Mouse (Mus musculus): ENCODE data around the gene Olfr1329. TPM values are rescaled to one million over a fixed set of nuclear protein-coding genes. Genes with fewer than 3 reads are reported as not detected.
"Not testable (repeated sequence)": the region's sequence is repeated elsewhere in the genome, so short reads cannot be mapped to it uniquely, and the experiment has no call there.

Olfr1329 gene
- not detected in 2 replicates for polyA plus RNA-seq (2016; fragmentation: Nextera tagmentation; extraction: Ambion mirVana)

DNA sequence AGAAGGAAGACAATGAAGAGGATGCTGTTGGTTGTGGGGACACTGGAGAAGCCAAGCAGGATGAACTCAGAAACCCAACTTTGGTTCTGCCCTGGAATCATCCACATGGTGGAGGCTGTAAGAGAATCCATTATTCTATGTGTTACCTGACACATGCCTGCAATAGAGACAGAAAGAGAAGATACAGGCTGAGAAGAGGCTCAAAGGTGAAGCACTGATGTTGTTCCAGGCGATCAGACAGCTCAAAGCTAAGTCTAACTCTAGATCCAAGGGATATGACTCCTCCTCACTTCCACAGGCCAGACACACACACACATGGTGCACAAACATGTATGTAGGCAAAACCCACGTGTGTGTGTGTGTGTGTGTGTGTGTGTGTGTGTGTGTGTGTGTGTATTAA, at the start of gene Olfr1329:
TSS of gene Olfr1329 (minus strand) at position 101 of the 400 bp plus-strand sequence.
- H3K9me3 ChIP-seq (replicated peaks); ATAC-seq (ENCODE audit: low FRiP score); H3K27ac ChIP-seq; H3K9ac ChIP-seq; H3K4me2 ChIP-seq (replicated peaks); H3K4me1 ChIP-seq; H3K4me3 ChIP-seq; H3K36me3 ChIP-seq; H3K27me3 ChIP-seq: not testable (repeated sequence)
- 78% methylated on average over 2 of the region's 2 CpGs for WGBS

DNA sequence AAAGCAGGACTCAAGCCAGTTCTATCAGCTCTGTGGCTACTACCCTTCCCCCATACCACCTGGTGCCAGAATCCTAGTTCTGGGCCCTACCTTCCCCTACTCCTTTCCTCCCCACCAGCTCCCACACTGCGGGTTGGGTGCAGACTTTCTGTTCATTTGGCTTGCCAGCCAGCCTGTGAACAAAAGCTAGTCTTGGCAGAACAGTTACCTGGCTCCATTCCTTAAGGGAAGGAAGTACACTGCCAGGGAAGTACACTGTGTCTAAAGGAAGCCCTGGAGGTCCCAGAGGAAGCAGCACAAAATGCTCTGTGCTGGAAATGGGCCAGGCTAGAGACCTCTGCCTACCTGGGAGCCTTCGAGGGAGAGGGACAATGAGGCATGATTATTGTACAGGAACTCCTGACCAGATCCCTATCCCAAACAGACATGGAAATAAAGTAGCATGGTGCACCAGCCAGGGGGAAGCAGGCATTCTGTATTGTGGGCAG, 43.9 kb upstream of the Olfr1329 start, which contains the start of gene Lao1:
TSS of gene Lao1 (plus strand) at position 438 of the 488 bp plus-strand sequence.
- Histone ChIP-seq H3K9me3 (replicated peaks) (no peaks in the 10 kb centered on the region), H3K27ac (no peak within 1 kb of the TSS), H3K9ac (no peak within 1 kb of the TSS), H3K4me3 (no peak within 1 kb of the TSS), H3K27me3 (no peaks in the 10 kb centered on the region), H3K4me2 (replicated peaks) (no peak within 1 kb of the TSS), H3K4me1 (no peaks in the 10 kb centered on the region), H3K36me3 (no peaks in the 10 kb centered on the region)
- 95% methylated on average over 2 of the region's 2 CpGs for WGBS
- no peak for ATAC-seq (ENCODE audit: low FRiP score)

DNA sequence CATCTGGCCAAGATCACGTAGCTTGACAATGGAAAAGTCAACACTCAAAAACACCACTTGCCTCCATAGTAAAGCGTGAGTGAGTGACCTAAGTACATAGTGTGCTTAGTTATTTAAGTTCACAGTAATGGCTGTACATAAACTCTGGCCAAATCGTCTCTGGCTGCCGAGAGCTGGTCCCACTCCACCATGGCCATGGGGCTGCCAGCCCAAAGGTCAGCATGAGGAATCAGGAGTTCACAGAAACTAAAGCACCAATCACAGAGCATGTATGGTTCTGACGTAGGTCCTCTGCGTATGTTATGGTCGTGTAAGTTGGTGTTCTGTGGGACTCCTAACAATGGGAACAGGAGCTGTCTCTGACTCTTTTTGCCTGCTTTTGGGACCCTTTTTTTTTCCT, 41.5 kb upstream of the Olfr1329 start:
- Histone ChIP-seq H3K27me3 (no peaks in the 10 kb centered on the region), H3K9me3 (replicated peaks) (no peaks in the 10 kb centered on the region), H3K9ac (no peak overlapping the region), H3K27ac (no peak overlapping the region), H3K4me1 (no peaks in the 10 kb centered on the region), H3K4me2 (replicated peaks) (no peak overlapping the region), H3K36me3 (no peaks in the 10 kb centered on the region), H3K4me3 (no peak overlapping the region)
- no peak for ATAC-seq (ENCODE audit: low FRiP score)
- WGBS, result 86% methylated on average over 7 of the region's 7 CpGs

DNA sequence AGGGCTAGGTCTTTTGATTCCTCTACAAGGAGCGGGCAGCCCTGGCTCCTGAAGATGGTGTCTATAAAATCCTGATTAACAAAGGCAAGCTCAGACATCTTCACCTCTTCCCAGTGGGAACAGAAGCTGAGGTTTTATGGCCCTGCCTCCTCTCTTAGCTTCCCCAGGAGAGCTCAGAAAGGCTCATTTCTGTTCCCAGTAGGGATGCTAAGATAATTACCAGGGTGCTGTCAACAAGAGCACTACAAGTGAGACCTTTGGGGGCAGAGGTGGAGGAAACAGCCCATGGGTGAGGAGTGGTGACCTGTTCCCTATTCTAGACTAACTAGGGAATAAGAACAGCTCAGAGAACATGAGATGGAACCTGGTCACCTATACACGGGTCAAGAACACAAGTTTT, 21.2 kb upstream of the Olfr1329 start, which contains the start of gene Olfr1328:
TSS of gene Olfr1328 (minus strand) at position 101 of the 400 bp plus-strand sequence.
- Histone ChIP-seq H3K4me2 (replicated peaks) (no peak within 1 kb of the TSS), H3K27me3 (no peaks in the 10 kb centered on the region), H3K36me3 (no peaks in the 10 kb centered on the region), H3K27ac (no peak within 1 kb of the TSS), H3K9me3 (replicated peaks) (no peaks in the 10 kb centered on the region), H3K4me3 (no peak within 1 kb of the TSS), H3K4me1 (no peaks in the 10 kb centered on the region), H3K9ac (no peak within 1 kb of the TSS)
- 78% methylated on average over 2 of the region's 2 CpGs for WGBS
- no peak for ATAC-seq (ENCODE audit: low FRiP score)

DNA sequence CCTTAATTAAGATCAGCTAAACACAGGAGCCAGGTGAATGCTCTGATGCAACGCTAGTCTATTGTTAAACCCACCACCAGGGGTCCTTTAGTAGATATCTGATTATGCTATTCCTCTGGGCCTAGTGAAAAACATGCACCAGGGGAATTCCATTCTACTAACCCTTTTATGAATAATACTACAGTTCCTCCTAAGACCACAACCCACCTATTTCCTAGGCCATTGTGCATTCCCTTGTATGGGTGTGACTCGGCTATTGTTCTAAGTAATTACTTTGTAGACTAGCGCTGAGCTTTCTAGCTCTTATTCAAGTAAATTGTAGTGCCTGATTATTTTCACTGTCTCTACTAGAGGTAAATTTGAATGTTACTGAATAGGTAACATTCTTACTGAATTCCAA, 14.1 kb upstream of the Olfr1329 start:
- ATAC-seq (ENCODE audit: low FRiP score); H3K9ac ChIP-seq; H3K9me3 ChIP-seq (replicated peaks); H3K27ac ChIP-seq; H3K27me3 ChIP-seq; H3K4me3 ChIP-seq; H3K4me1 ChIP-seq; H3K36me3 ChIP-seq; H3K4me2 ChIP-seq (replicated peaks): not testable (repeated sequence)
- WGBS, result 78% methylated on average over 3 of the region's 3 CpGs

DNA sequence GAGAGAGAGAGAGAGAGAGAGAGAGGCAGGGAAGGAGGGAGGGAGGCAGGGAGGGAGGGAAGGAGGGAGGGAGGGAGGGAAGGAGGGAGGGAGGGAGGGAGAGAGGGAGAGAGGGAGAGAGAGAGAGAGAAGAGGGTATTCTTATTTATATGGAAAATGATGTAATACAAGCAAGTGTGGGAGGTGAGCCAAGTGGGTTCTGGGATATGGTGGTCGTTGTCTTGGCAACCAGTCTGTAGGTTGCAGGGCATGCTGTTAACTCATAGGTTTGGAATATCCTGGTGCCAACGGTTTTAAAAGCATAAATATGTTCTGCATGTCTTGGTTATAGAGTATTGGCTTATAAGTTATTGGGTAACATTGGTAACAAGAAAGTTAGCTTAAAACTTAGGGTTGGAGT, 15.3 kb downstream of the Olfr1329 start:
- Histone ChIP-seq H3K9me3 (replicated peaks) (no peaks in the 10 kb centered on the region), H3K4me1 (no peaks in the 10 kb centered on the region), H3K4me2 (replicated peaks) (no peak overlapping the region), H3K27me3 (no peaks in the 10 kb centered on the region), H3K36me3 (no peaks in the 10 kb centered on the region), H3K9ac (no peak overlapping the region), H3K27ac (no peak overlapping the region), H3K4me3 (no peak overlapping the region)
- ATAC-seq (ENCODE audit: low FRiP score), result no peak
- 69% methylated on average over 2 of the region's 2 CpGs for WGBS

DNA sequence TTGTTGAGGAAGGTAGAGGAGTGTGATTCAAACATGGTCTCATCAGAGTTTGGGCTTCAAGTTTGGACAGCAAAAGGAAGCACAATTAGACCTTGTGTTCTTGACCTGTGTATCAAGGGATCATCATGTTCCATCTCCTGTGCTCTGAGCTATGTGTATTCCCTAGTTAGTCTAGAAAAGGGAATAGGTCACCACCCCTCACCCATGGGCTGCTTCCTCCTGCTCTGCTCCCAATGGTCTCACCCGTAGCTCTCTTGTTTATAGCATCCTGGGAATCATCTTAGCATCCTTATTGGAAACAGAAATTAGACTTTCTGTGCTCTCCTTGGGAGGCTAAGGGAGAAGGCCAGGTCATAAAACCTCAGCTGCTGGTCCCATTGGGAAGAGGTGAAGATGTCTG, 29.0 kb downstream of the Olfr1329 start, which contains the start of gene Olfr1330:
TSS of gene Olfr1330 (plus strand) at position 301 of the 400 bp plus-strand sequence.
- no peak within 1 kb of the TSS for H3K4me3 ChIP-seq
- ATAC-seq (ENCODE audit: low FRiP score), result no peak
- H3K9me3 ChIP-seq (replicated peaks), result no peaks in the 10 kb centered on the region
- no peaks in the 10 kb centered on the region for H3K36me3 ChIP-seq
- no peak within 1 kb of the TSS for H3K9ac ChIP-seq
- H3K27me3 ChIP-seq, result no peaks in the 10 kb centered on the region
- WGBS, result 87% methylated on average over 1 of the region's 1 CpGs
- H3K27ac ChIP-seq, result no peak within 1 kb of the TSS
- no peaks in the 10 kb centered on the region for H3K4me1 ChIP-seq
- no peak within 1 kb of the TSS for H3K4me2 ChIP-seq (replicated peaks)

DNA sequence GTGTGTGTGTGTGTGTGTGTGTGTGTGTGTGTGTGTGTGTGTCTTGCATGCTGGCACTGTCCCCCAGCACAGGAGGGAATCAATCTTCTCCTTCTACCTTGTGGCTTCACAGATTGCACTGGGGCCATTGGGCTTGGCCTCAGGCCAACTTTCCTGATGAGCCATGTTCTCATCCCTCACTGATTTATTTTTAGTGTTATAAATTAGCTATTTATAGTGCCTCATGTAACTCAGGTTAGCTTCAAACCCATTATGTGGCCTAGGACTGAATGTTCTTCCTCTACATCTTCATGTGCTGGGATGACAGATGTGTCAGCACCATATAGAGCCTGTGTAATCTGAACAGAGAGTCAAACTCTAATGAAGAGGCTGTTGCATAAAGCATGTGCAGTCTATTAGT, 49.7 kb downstream of the Olfr1329 start:
- Histone ChIP-seq H3K9ac (no peak overlapping the region), H3K27ac (no peak overlapping the region)

More for the DNA sequence above, 49.7 kb downstream of the Olfr1329 start:
- H3K27me3 ChIP-seq, result no peaks in the 10 kb centered on the region
- no peaks in the 10 kb centered on the region for H3K9me3 ChIP-seq (replicated peaks)
- no peak overlapping the region for H3K4me2 ChIP-seq (replicated peaks)
- H3K4me1 ChIP-seq, result no peaks in the 10 kb centered on the region
- no peak for ATAC-seq (ENCODE audit: low FRiP score)
- H3K36me3 ChIP-seq, result no peaks in the 10 kb centered on the region
- H3K4me3 ChIP-seq, result no peak overlapping the region

Other genes starting within 250 kb of the Olfr1329 start
- 0.09 TPM in 1 of 2 replicates, not detected in the other for gene Olfr1342, start 224.7 kb downstream of the Olfr1329 start, polyA plus RNA-seq (2016; fragmentation: Nextera tagmentation; extraction: Ambion mirVana)
- not detected in 2 replicates for gene Olfr1341, start 213.9 kb downstream of the Olfr1329 start, polyA plus RNA-seq (2016; fragmentation: Nextera tagmentation; extraction: Ambion mirVana)
- not detected in 2 replicates for gene Olfr1340, start 197.3 kb downstream of the Olfr1329 start, polyA plus RNA-seq (2016; fragmentation: Nextera tagmentation; extraction: Ambion mirVana)
- gene Olfr1339, start 185.3 kb downstream of the Olfr1329 start, polyA plus RNA-seq (2016; fragmentation: Nextera tagmentation; extraction: Ambion mirVana), result not detected in 2 replicates
- not detected in 2 replicates for gene Olfr1338, start 158.7 kb downstream of the Olfr1329 start, polyA plus RNA-seq (2016; fragmentation: Nextera tagmentation; extraction: Ambion mirVana)
- not detected in 2 replicates for gene Olfr1337, start 134.9 kb downstream of the Olfr1329 start, polyA plus RNA-seq (2016; fragmentation: Nextera tagmentation; extraction: Ambion mirVana)
- gene Olfr1335, start 107.5 kb downstream of the Olfr1329 start, polyA plus RNA-seq (2016; fragmentation: Nextera tagmentation; extraction: Ambion mirVana), result not detected in 2 replicates
- gene Olfr1333, start 81.2 kb downstream of the Olfr1329 start, polyA plus RNA-seq (2016; fragmentation: Nextera tagmentation; extraction: Ambion mirVana), result not detected in 2 replicates
- gene Olfr1331, start 52.8 kb downstream of the Olfr1329 start, polyA plus RNA-seq (2016; fragmentation: Nextera tagmentation; extraction: Ambion mirVana), result not detected in 2 replicates
- not detected in 2 replicates for gene Olfr1330, start 28.9 kb downstream of the Olfr1329 start, polyA plus RNA-seq (2016; fragmentation: Nextera tagmentation; extraction: Ambion mirVana)
- not detected in 2 replicates for gene Olfr1328, start 21.1 kb upstream of the Olfr1329 start, polyA plus RNA-seq (2016; fragmentation: Nextera tagmentation; extraction: Ambion mirVana)
- not detected in 2 replicates for gene Lao1, start 44.1 kb upstream of the Olfr1329 start, polyA plus RNA-seq (2016; fragmentation: Nextera tagmentation; extraction: Ambion mirVana)
- gene Slc2a1, start 191.2 kb upstream of the Olfr1329 start, polyA plus RNA-seq (2016; fragmentation: Nextera tagmentation; extraction: Ambion mirVana), result 103 and 112 TPM in 2 replicates

Measured in hindbrain, embryonic 12.5 days (tissue).